Mouse (Mus musculus) limb, embryonic 14.5 days (tissue): Measurements from ENCODE around the gene Gm11756. TPM values are rescaled to one million over a fixed set of nuclear protein-coding genes. Genes with fewer than 3 reads are reported as not detected.
"Not testable (repeated sequence)": the region's sequence is repeated elsewhere in the genome, so short reads cannot be mapped to it uniquely, and the experiment has no call there.

Experiments
- ATAC-seq: fragments of 200-750 bp; cut with Nextera tagmentation; 2 replicates; pipeline ENCODE4 v1.8.0; 2017; ENCODE audit warnings: low read depth, moderate number of reproducible peaks, moderate TSS enrichment; ENCODE audit not compliant: low FRiP score
- DNase-seq: peaks from one replicate; pipeline ENCODE4 v3.0.0-alpha.2; 2015; ENCODE audit warnings: low spot score
- H3K27ac ChIP-seq: fragments of 300-500 bp; sonication (generic); replicated peaks from 2 replicates; pipeline ENCODE4 v1.5.1; 2014; ENCODE audit warnings: low read depth, mild to moderate bottlenecking, low read length, moderate library complexity, mixed read lengths
- H3K27me3 ChIP-seq: fragments of 300-500 bp; sonication (generic); 2 replicates; pipeline ENCODE4 v1.6.1; 2014; ENCODE audit warnings: low read length, mixed read lengths; ENCODE audit not compliant: control insufficient read depth, insufficient read depth
- H3K36me3 ChIP-seq: fragments of 300-500 bp; sonication (generic); 2 replicates; pipeline ENCODE4 v1.6.1; 2014; ENCODE audit warnings: mild to moderate bottlenecking, low read length, moderate library complexity, mixed read lengths; ENCODE audit not compliant: control insufficient read depth, insufficient read depth
- H3K4me1 ChIP-seq: fragments of 300-500 bp; sonication (generic); 2 replicates; pipeline ENCODE4 v1.6.1; 2014; ENCODE audit warnings: antibody characterized with exemption, low read length, mixed read lengths; ENCODE audit not compliant: control insufficient read depth, insufficient read depth
- H3K4me2 ChIP-seq: fragments of 300-500 bp; sonication (generic); replicated peaks from 2 replicates; pipeline ENCODE4 v1.6.1; 2014; ENCODE audit warnings: low read depth, mild to moderate bottlenecking, low read length, moderate library complexity; ENCODE audit not compliant: severe bottlenecking
- H3K4me3 ChIP-seq: fragments of 300-500 bp; sonication (generic); replicated peaks from 2 replicates; pipeline ENCODE4 v1.5.1; 2014; ENCODE audit warnings: low read length
- H3K9ac ChIP-seq: fragments of 300-500 bp; sonication (generic); 2 replicates; pipeline ENCODE4 v1.6.1; 2014; ENCODE audit warnings: mild to moderate bottlenecking, low read depth, low read length, moderate library complexity; ENCODE audit not compliant: severe bottlenecking
- H3K9me3 ChIP-seq: fragments of 300-500 bp; sonication (generic); 2 replicates; pipeline ENCODE4 v1.6.1; 2016; ENCODE audit warnings: low read length; ENCODE audit not compliant: control insufficient read depth
- POLR2A ChIP-seq: fragments of 200-500 bp; IDR thresholded peaks from 2 replicates; pipeline ENCODE4 v1.8.0; 2012; ENCODE audit warnings: inconsistent platforms, mild to moderate bottlenecking, moderate library complexity, borderline replicate concordance; ENCODE audit not compliant: insufficient read depth, insufficient read length; ENCODE audit errors: extremely low read depth
- WGBS: fragments of 180-500 bp; shearing (Covaris S2); extraction: QIAGEN DNeasy Blood & Tissue Kit; methylation state at CpG from one replicate; pipeline ENCODE4 v1.1.7; 2014; 5-methylcytosine and 5-hydroxymethylcytosine counted together
- polyA plus RNA-seq, 2 experiments: library from polyadenylated mRNA; depleted of rRNA in 1 of 2; stranded (reverse) in 1 of 2; unstranded in 1 of 2; fragments of >200 nt; fragmentation: Nextera tagmentation in 1 of 2; extraction: Ambion mirVana in 1 of 2; gene quantifications; 2 replicates each; pipeline versions ENCODE4 v1.2.1 to v1.2.3; 2012 to 2014

Gene Gm11756
- polyA plus RNA-seq (2012; rRNA removed), result 0.37 and 0.49 TPM in 2 replicates
- 0.15 and 0.28 TPM in 2 replicates for polyA plus RNA-seq (2014; fragmentation: Nextera tagmentation; extraction: Ambion mirVana)

DNA sequence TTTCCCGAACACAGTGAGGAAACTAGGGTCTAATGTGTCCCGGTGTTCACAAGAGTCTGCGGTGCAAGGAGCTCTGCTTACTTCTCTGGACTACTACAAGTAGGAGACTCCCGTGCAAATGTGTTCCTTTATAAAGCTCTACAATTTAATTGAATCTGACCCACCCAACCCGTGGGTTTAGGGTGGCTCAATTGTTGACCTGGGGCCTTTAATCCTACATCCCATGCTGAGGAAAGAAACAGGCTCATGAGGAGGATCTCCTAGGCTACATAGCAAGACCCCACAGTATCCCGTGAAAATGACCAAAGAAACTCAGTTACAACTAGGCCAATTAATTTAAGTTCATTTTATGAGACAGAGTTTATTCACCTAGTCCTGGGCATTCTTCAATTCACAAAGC lies at the start of gene Gm11756:
Gene Gm11756, minus strand, starts transcription at position 101 of the 400 bp plus-strand sequence.
- not testable (repeated sequence) for H3K9ac ChIP-seq, H3K36me3 ChIP-seq, H3K9me3 ChIP-seq, H3K4me1 ChIP-seq, H3K4me3 ChIP-seq, ATAC-seq, H3K27me3 ChIP-seq, H3K27ac ChIP-seq, H3K4me2 ChIP-seq, DNase-seq
- WGBS, result 82% methylated on average over 6 of the region's 6 CpGs

DNA sequence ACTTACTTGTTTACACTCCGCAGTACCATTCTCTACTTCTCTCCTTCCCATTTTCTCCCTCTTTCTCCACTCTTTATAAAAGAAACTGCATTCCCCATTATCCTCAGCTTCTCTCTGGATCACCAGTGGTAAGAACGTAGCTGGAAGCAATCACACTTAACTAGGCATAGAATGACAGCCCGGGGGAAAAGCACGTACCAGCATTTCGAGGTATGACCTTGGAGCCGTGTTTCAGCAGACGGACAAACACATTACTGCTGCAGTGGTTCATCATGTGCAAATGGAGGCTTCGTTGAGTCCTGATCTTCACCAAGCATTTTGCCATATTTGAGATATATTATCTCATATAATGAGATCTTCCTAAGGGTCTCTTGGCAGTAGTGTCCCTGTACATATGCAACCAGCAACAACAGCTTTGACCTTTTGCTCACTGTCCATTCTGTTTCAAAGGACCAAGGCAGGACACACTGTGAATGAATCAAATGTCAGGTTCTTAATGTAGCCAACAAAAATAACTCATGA lies 29.9 kb upstream of the Gm11756 start, which contains the start of gene 2310002L09Rik:
Gene 2310002L09Rik, minus strand, starts transcription at position 472 of the 522 bp plus-strand sequence.
- Histone ChIP-seq H3K9me3 (no peaks in the 10 kb centered on the region), H3K4me3 (no peak within 1 kb of the TSS), H3K36me3 (no peaks in the 10 kb centered on the region), H3K4me1 (no peaks in the 10 kb centered on the region), H3K4me2 (no peak within 1 kb of the TSS), H3K27ac (no peak within 1 kb of the TSS), H3K9ac (no peak within 1 kb of the TSS), H3K27me3 (no peaks in the 10 kb centered on the region)
- no peak for ATAC-seq
- TF ChIP-seq POLR2A, result no peak
- 70% methylated on average over 8 of the region's 8 CpGs for WGBS
- no peak for DNase-seq

DNA sequence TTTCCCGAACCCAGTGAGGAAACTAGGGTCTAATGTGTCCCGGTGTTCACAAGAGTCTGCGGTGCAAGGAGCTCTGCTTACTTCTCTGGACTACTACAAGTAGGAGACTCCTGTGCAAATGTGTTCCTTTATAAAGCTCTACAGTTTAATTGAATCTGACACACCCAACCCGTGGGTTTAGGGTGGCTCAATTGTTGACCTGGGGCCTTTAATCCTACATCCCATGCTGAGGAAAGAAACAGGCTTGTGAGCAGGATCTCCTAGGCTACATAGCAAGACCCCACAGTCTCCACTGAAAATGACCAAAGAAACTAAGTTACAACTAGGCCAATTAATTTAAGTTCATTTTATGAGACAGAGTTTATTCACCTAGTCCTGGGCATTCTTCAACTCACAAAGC lies 14.7 kb downstream of the Gm11756 start, which contains the start of gene Gm13871:
Gene Gm13871, minus strand, starts transcription at position 101 of the 400 bp plus-strand sequence.
- not testable (repeated sequence) for ATAC-seq, DNase-seq

DNA sequence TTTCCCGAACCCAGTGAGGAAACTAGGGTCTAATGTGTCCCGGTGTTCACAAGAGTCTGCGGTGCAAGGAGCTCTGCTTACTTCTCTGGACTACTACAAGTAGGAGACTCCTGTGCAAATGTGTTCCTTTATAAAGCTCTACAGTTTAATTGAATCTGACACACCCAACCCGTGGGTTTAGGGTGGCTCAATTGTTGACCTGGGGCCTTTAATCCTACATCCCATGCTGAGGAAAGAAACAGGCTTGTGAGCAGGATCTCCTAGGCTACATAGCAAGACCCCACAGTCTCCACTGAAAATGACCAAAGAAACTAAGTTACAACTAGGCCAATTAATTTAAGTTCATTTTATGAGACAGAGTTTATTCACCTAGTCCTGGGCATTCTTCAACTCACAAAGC lies 29.5 kb downstream of the Gm11756 start, which contains the start of gene Gm11757:
Gene Gm11757, minus strand, starts transcription at position 101 of the 400 bp plus-strand sequence.
- H3K4me3 ChIP-seq, H3K9ac ChIP-seq, ATAC-seq, H3K4me1 ChIP-seq, H3K9me3 ChIP-seq, H3K4me2 ChIP-seq, H3K27me3 ChIP-seq, H3K27ac ChIP-seq, DNase-seq, H3K36me3 ChIP-seq: not testable (repeated sequence)
- no CpG with 5 or more reads among the region's 4 CpGs for WGBS

More for the DNA sequence above, 14.7 kb downstream of the Gm11756 start, which contains the start of gene Gm13871:
- H3K4me1 ChIP-seq, H3K9me3 ChIP-seq, H3K9ac ChIP-seq, H3K4me3 ChIP-seq, H3K27me3 ChIP-seq, H3K27ac ChIP-seq, H3K4me2 ChIP-seq, H3K36me3 ChIP-seq: not testable (repeated sequence)
- no CpG with 5 or more reads among the region's 4 CpGs for WGBS

DNA sequence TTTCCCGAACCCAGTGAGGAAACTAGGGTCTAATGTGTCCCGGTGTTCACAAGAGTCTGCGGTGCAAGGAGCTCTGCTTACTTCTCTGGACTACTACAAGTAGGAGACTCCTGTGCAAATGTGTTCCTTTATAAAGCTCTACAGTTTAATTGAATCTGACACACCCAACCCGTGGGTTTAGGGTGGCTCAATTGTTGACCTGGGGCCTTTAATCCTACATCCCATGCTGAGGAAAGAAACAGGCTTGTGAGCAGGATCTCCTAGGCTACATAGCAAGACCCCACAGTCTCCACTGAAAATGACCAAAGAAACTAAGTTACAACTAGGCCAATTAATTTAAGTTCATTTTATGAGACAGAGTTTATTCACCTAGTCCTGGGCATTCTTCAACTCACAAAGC lies 44.4 kb downstream of the Gm11756 start, which contains the start of gene Gm11758:
Gene Gm11758, minus strand, starts transcription at position 101 of the 400 bp plus-strand sequence.
- WGBS, result no CpG with 5 or more reads among the region's 4 CpGs
- ATAC-seq, H3K4me3 ChIP-seq: not testable (repeated sequence)

More for the DNA sequence above, 44.4 kb downstream of the Gm11756 start, which contains the start of gene Gm11758:
- H3K9me3 ChIP-seq, H3K4me1 ChIP-seq, H3K4me2 ChIP-seq, H3K27me3 ChIP-seq, H3K9ac ChIP-seq, DNase-seq, H3K36me3 ChIP-seq, H3K27ac ChIP-seq: not testable (repeated sequence)

Other genes starting within 250 kb of the Gm11756 start
- not detected in 2 replicates for gene Gm428, start 237.2 kb downstream of the Gm11756 start, polyA plus RNA-seq (2012; rRNA removed)
- not detected in 2 replicates for gene Gm428, start 237.2 kb downstream of the Gm11756 start, polyA plus RNA-seq (2014; fragmentation: Nextera tagmentation; extraction: Ambion mirVana)
- 0.56 and 0.60 TPM in 2 replicates for gene Rasef, start 129.8 kb downstream of the Gm11756 start, polyA plus RNA-seq (2012; rRNA removed)
- 1.1 and 1.5 TPM in 2 replicates for gene Rasef, start 129.8 kb downstream of the Gm11756 start, polyA plus RNA-seq (2014; fragmentation: Nextera tagmentation; extraction: Ambion mirVana)
- not detected in 2 replicates for gene Gm11758, start 44.5 kb downstream of the Gm11756 start, polyA plus RNA-seq (2012; rRNA removed)
- not detected in 2 replicates for gene Gm11758, start 44.5 kb downstream of the Gm11756 start, polyA plus RNA-seq (2014; fragmentation: Nextera tagmentation; extraction: Ambion mirVana)
- not detected in 2 replicates for gene Gm11757, start 29.6 kb downstream of the Gm11756 start, polyA plus RNA-seq (2012; rRNA removed)
- gene Gm11757, start 29.6 kb downstream of the Gm11756 start, polyA plus RNA-seq (2014; fragmentation: Nextera tagmentation; extraction: Ambion mirVana), result not detected in 2 replicates
- gene Gm13871, start 14.8 kb downstream of the Gm11756 start, polyA plus RNA-seq (2012; rRNA removed), result not detected in 2 replicates
- gene Gm13871, start 14.8 kb downstream of the Gm11756 start, polyA plus RNA-seq (2014; fragmentation: Nextera tagmentation; extraction: Ambion mirVana), result not detected in 2 replicates
- gene 2310002L09Rik, start 30.1 kb upstream of the Gm11756 start, polyA plus RNA-seq (2012; rRNA removed), result 2.7 and 4.8 TPM in 2 replicates
- gene 2310002L09Rik, start 30.1 kb upstream of the Gm11756 start, polyA plus RNA-seq (2014; fragmentation: Nextera tagmentation; extraction: Ambion mirVana), result 5.8 and 10.5 TPM in 2 replicates
- 0.93 and 1.1 TPM in 2 replicates for gene Frmd3, start 92.7 kb upstream of the Gm11756 start, polyA plus RNA-seq (2012; rRNA removed)
- 2.4 and 3.1 TPM in 2 replicates for gene Frmd3, start 92.7 kb upstream of the Gm11756 start, polyA plus RNA-seq (2014; fragmentation: Nextera tagmentation; extraction: Ambion mirVana)